Mouse (Mus musculus): ENCODE data around the gene Spag7. TPM values are rescaled to one million over a fixed set of nuclear protein-coding genes. Genes with fewer than 3 reads are reported as not detected.

Spag7 gene
- polyA plus RNA-seq (2021; fragmentation: Nextera tagmentation), result 74.2 and 84.7 TPM in 2 replicates
- long read RNA-seq, experiment 1, transcript Spag7-201 (7 exons, 1,159 nt), result major isoform, 89 of 124 reads
- long read RNA-seq, experiment 1, partial matches to known transcripts, result 6 of 124 reads
- long read RNA-seq, experiment 1, other reads (novel, unspliced or antisense), result 29 of 124 reads
- long read RNA-seq, experiment 2, transcript Spag7-201 (7 exons, 1,159 nt), result major isoform, 40 of 44 reads
- long read RNA-seq, experiment 2, partial matches to known transcripts, result 1 of 44 reads
- long read RNA-seq, experiment 2, other reads (novel, unspliced or antisense), result 3 of 44 reads

GRCm38 (mm10) chr11:70668771-70669505 is at the start of gene Spag7:
TSS of gene Spag7 (minus strand) at chr11:70669416.

GRCm38 (mm10) chr11:70699722-70700556 is 30.7 kb upstream of the Spag7 start, which contains the start of the genes Inca1 and Kif1c:
TSS of gene Inca1 (minus strand) at chr11:70700155.
TSS of gene Kif1c (plus strand) at chr11:70700548.

GRCm38 (mm10) chr11:70687601-70688199 is 18.5 kb upstream of the Spag7 start, which contains the start of gene Camta2:
TSS of gene Camta2 (minus strand) at chr11:70688105.

GRCm38 (mm10) chr11:70656964-70657363 is 12.3 kb downstream of the Spag7 start, which contains the start of gene Eno3:
TSS of gene Eno3 (plus strand) at chr11:70657202.

GRCm38 (mm10) chr11:70654198-70654922 is 14.9 kb downstream of the Spag7 start, which contains the start of gene Pfn1:
TSS of gene Pfn1 (minus strand) at chr11:70654644.

GRCm38 (mm10) chr11:70646691-70647650 is 22.2 kb downstream of the Spag7 start, which contains the start of the genes Rnf167 and Slc25a11:
TSS of gene Rnf167 (plus strand) at chr11:70647235.
TSS of gene Slc25a11 (minus strand) at chr11:70647479.

GRCm38 (mm10) chr11:70638714-70639278 is 30.4 kb downstream of the Spag7 start, which contains the start of gene Gp1ba:
TSS of gene Gp1ba (plus strand) at chr11:70639122.

GRCm38 (mm10) chr11:70619101-70619500 is 50.1 kb downstream of the Spag7 start, which contains the start of gene Chrne:
TSS of gene Chrne (minus strand) at chr11:70619216.

GRCm38 (mm10) chr11:70615516-70616093 is 53.6 kb downstream of the Spag7 start, which contains the start of gene 4930544D05Rik:
TSS of gene 4930544D05Rik (plus strand) at chr11:70615848.

Small RNAs within 50 kb of the gene (microRNA-seq; reads per million reads assigned to microRNA genes)
- gene Mir6925, result not detected

Other genes with a start within 250 kb of the Spag7 start
- 4.8 and 6.1 TPM in 2 replicates for gene Arrb2, start 236.8 kb downstream of the Spag7 start, polyA plus RNA-seq (2021; fragmentation: Nextera tagmentation)
- gene Med11, start 217.5 kb downstream of the Spag7 start, polyA plus RNA-seq (2021; fragmentation: Nextera tagmentation), result 19.1 and 19.8 TPM in 2 replicates
- 0.06 and 0.13 TPM in 2 replicates for gene Zmynd15, start 210.0 kb downstream of the Spag7 start, polyA plus RNA-seq (2021; fragmentation: Nextera tagmentation)
- gene Cxcl16, start 209.4 kb downstream of the Spag7 start, polyA plus RNA-seq (2021; fragmentation: Nextera tagmentation), result 1.9 and 3.4 TPM in 2 replicates
- gene Tm4sf5, start 164.2 kb downstream of the Spag7 start, polyA plus RNA-seq (2021; fragmentation: Nextera tagmentation), result 0.62 and 0.80 TPM in 2 replicates
- 0.30 and 0.39 TPM in 2 replicates for gene Vmo1, start 154.8 kb downstream of the Spag7 start, polyA plus RNA-seq (2021; fragmentation: Nextera tagmentation)
- gene Gltpd2, start 150.2 kb downstream of the Spag7 start, polyA plus RNA-seq (2021; fragmentation: Nextera tagmentation), result 0.11 TPM in 2 replicates
- gene Psmb6, start 144.0 kb downstream of the Spag7 start, polyA plus RNA-seq (2021; fragmentation: Nextera tagmentation), result 615 and 656 TPM in 2 replicates
- not detected in 2 replicates for gene Gm40193, start 136.5 kb downstream of the Spag7 start, polyA plus RNA-seq (2021; fragmentation: Nextera tagmentation)
- gene Pld2, start 129.4 kb downstream of the Spag7 start, polyA plus RNA-seq (2021; fragmentation: Nextera tagmentation), result 7.8 and 8.6 TPM in 2 replicates
- gene Mink1, start 106.5 kb downstream of the Spag7 start, polyA plus RNA-seq (2021; fragmentation: Nextera tagmentation), result 25.4 and 30.5 TPM in 2 replicates
- not detected in 2 replicates for gene 4930544D05Rik, start 53.6 kb downstream of the Spag7 start, polyA plus RNA-seq (2021; fragmentation: Nextera tagmentation)
- gene Chrne, start 50.2 kb downstream of the Spag7 start, polyA plus RNA-seq (2021; fragmentation: Nextera tagmentation), result 0.31 TPM in 1 of 2 replicates, not detected in the other
- 0.11 and 0.15 TPM in 2 replicates for gene Gp1ba, start 30.3 kb downstream of the Spag7 start, polyA plus RNA-seq (2021; fragmentation: Nextera tagmentation)
- gene Rnf167, start 22.2 kb downstream of the Spag7 start, polyA plus RNA-seq (2021; fragmentation: Nextera tagmentation), result 98.0 and 122 TPM in 2 replicates
- 202 and 213 TPM in 2 replicates for gene Slc25a11, start 21.9 kb downstream of the Spag7 start, polyA plus RNA-seq (2021; fragmentation: Nextera tagmentation)
- 531 and 655 TPM in 2 replicates for gene Pfn1, start 14.8 kb downstream of the Spag7 start, polyA plus RNA-seq (2021; fragmentation: Nextera tagmentation)
- 4.7 and 5.0 TPM in 2 replicates for gene Eno3, start 12.2 kb downstream of the Spag7 start, polyA plus RNA-seq (2021; fragmentation: Nextera tagmentation)
- 105 and 127 TPM in 2 replicates for gene Camta2, start 18.7 kb upstream of the Spag7 start, polyA plus RNA-seq (2021; fragmentation: Nextera tagmentation)
- gene Inca1, start 30.7 kb upstream of the Spag7 start, polyA plus RNA-seq (2021; fragmentation: Nextera tagmentation), result 5.2 and 5.7 TPM in 2 replicates
- 0.90 and 1.3 TPM in 2 replicates for gene Kif1c, start 31.1 kb upstream of the Spag7 start, polyA plus RNA-seq (2021; fragmentation: Nextera tagmentation)
- gene Zfp3, start 94.8 kb upstream of the Spag7 start, polyA plus RNA-seq (2021; fragmentation: Nextera tagmentation), result 12.9 and 14.9 TPM in 2 replicates
- gene Scimp, start 143.2 kb upstream of the Spag7 start, polyA plus RNA-seq (2021; fragmentation: Nextera tagmentation), result 0.13 and 0.26 TPM in 2 replicates
- gene Rabep1, start 175.4 kb upstream of the Spag7 start, polyA plus RNA-seq (2021; fragmentation: Nextera tagmentation), result 79.5 and 90.5 TPM in 2 replicates